Mouse (Mus musculus): ENCODE results near the gene Cdh13. TPM values are rescaled to one million over a fixed set of nuclear protein-coding genes. Genes with fewer than 3 reads are reported as not detected.

Gene Cdh13
- polyA plus RNA-seq, 1 experiment: 9.4 TPM

- H3K79me3 ChIP-seq (ENCODE audit: low read depth): no peaks in the 10 kb centered on the region
- no peak overlapping the region for H3K4me3 ChIP-seq (ENCODE audit: insufficient read depth, poor library complexity, severe bottlenecking)
- no peaks in the 10 kb centered on the region for H3K79me2 ChIP-seq (ENCODE audit: control insufficient read depth, insufficient read depth)
- no peaks in the 10 kb centered on the region for H3K36me3 ChIP-seq (ENCODE audit: control insufficient read depth, insufficient read depth)
- TF ChIP-seq MYOD1 (IDR thresholded peaks at IDR 0.05; ENCODE audit: control insufficient read depth, insufficient read length, low read depth) (no peak), CEBPB (IDR thresholded peaks at IDR 0.05; ENCODE audit: low read depth) (no peak), FOSL1 (IDR thresholded peaks at IDR 0.05; ENCODE audit: insufficient read depth, low read length, poor library complexity, severe bottlenecking) (no peak), CTCF (IDR thresholded peaks at IDR 0.05; ENCODE audit: control insufficient read depth, insufficient read depth, insufficient read length) (no peak), USF1 (IDR thresholded peaks at IDR 0.05; ENCODE audit: low read depth) (no peak), MAX (IDR thresholded peaks at IDR 0.05) (no peak), MYOG (IDR thresholded peaks at IDR 0.05; ENCODE audit: control insufficient read depth, extremely low read depth, insufficient read length) (no peak)
- no peaks in the 10 kb centered on the region for H3K27me3 ChIP-seq (ENCODE audit: control insufficient read depth, insufficient read depth, insufficient read length)
- no peak overlapping the region for H3ac ChIP-seq (ENCODE audit: control insufficient read depth, insufficient read length, low read depth)
Measured at GRCm38 (mm10) chr8:119269576-119269975, 986.0 kb downstream of the Cdh13 start.

DNA sequence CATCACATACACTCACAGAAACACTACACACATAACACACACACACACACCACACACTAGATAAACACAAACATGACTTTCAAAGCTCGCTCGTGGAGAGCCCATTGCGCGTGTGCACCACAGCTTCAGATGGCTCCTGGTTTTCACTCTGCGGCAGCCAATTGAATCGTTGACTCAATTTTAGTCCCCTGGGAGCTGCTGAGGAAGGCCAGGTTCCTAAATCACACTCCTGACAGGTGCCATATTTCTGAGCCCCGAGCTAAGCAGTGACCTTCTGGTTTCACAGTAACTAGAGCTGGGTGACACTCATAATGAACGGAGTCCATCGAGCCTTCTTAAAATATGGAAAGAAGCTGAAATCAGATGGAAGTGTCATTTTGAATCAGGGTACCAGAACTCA, 986.8 kb downstream of the Cdh13 start:
- Histone ChIP-seq H3K27me3 (ENCODE audit: control insufficient read depth, insufficient read depth, insufficient read length) (no peaks in the 10 kb centered on the region), H3K79me2 (ENCODE audit: control insufficient read depth, insufficient read depth) (no peaks in the 10 kb centered on the region), H3K36me3 (ENCODE audit: control insufficient read depth, insufficient read depth) (no peaks in the 10 kb centered on the region), H3K4me3 (ENCODE audit: insufficient read depth, poor library complexity, severe bottlenecking) (no peak overlapping the region), H3K79me3 (ENCODE audit: low read depth) (no peaks in the 10 kb centered on the region), H3ac (ENCODE audit: control insufficient read depth, insufficient read length, low read depth) (no peak overlapping the region)
- TF ChIP-seq USF1 (IDR thresholded peaks at IDR 0.05; ENCODE audit: low read depth): no peak
- TF ChIP-seq MYOG (IDR thresholded peaks at IDR 0.05; ENCODE audit: control insufficient read depth, extremely low read depth, insufficient read length): no peak
- no peak for TF ChIP-seq CEBPB (IDR thresholded peaks at IDR 0.05; ENCODE audit: low read depth)
- TF ChIP-seq MAX (IDR thresholded peaks at IDR 0.05): no peak
- no peak for TF ChIP-seq FOSL1 (IDR thresholded peaks at IDR 0.05; ENCODE audit: insufficient read depth, low read length, poor library complexity, severe bottlenecking)
- TF ChIP-seq MYOD1 (IDR thresholded peaks at IDR 0.05; ENCODE audit: control insufficient read depth, insufficient read length, low read depth): no peak
- no peak for TF ChIP-seq CTCF (IDR thresholded peaks at IDR 0.05; ENCODE audit: control insufficient read depth, insufficient read depth, insufficient read length)

DNA sequence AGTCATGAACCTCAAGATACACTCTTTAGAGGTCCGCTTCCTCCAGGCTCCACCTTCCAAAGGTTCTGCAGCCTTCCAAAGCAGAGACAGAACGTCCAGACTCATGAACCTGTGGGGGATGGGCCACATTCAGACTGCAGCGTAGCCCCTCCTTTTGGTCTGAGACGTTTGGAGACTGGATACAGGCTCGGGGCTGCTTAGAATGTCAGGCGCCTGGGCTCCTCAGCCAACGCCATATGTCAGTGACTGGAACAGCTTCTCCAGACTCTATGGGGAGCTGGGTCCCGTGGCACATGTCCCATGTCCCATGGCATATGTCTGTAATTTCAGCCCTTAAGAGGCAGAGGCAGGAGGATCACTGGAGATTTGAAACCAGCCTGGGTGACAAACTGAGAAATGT, 989.4 kb downstream of the Cdh13 start:
- Histone ChIP-seq H3K79me3 (ENCODE audit: low read depth) (no peaks in the 10 kb centered on the region), H3ac (ENCODE audit: control insufficient read depth, insufficient read length, low read depth) (no peak overlapping the region), H3K79me2 (ENCODE audit: control insufficient read depth, insufficient read depth) (no peaks in the 10 kb centered on the region), H3K4me3 (ENCODE audit: insufficient read depth, poor library complexity, severe bottlenecking) (no peak overlapping the region), H3K36me3 (ENCODE audit: control insufficient read depth, insufficient read depth) (no peaks in the 10 kb centered on the region), H3K27me3 (ENCODE audit: control insufficient read depth, insufficient read depth, insufficient read length) (no peaks in the 10 kb centered on the region)
- TF ChIP-seq CEBPB (IDR thresholded peaks at IDR 0.05; ENCODE audit: low read depth): no peak
- TF ChIP-seq MYOD1 (IDR thresholded peaks at IDR 0.05; ENCODE audit: control insufficient read depth, insufficient read length, low read depth): no peak
- TF ChIP-seq MAX (IDR thresholded peaks at IDR 0.05): no peak

- Histone ChIP-seq H3K4me3 (ENCODE audit: insufficient read depth, poor library complexity, severe bottlenecking) (no peak overlapping the region), H3K27me3 (ENCODE audit: control insufficient read depth, insufficient read depth, insufficient read length) (no peaks in the 10 kb centered on the region), H3K79me2 (ENCODE audit: control insufficient read depth, insufficient read depth) (no peaks in the 10 kb centered on the region), H3K36me3 (ENCODE audit: control insufficient read depth, insufficient read depth) (no peaks in the 10 kb centered on the region), H3K79me3 (ENCODE audit: low read depth) (no peaks in the 10 kb centered on the region), H3ac (ENCODE audit: control insufficient read depth, insufficient read length, low read depth) (no peak overlapping the region)
- TF ChIP-seq FOSL1 (IDR thresholded peaks at IDR 0.05; ENCODE audit: insufficient read depth, low read length, poor library complexity, severe bottlenecking): no peak
- TF ChIP-seq CTCF (IDR thresholded peaks at IDR 0.05; ENCODE audit: control insufficient read depth, insufficient read depth, insufficient read length): no peak
- no peak for TF ChIP-seq MYOD1 (IDR thresholded peaks at IDR 0.05; ENCODE audit: control insufficient read depth, insufficient read length, low read depth)
- TF ChIP-seq MAX (IDR thresholded peaks at IDR 0.05): no peak
- TF ChIP-seq USF1 (IDR thresholded peaks at IDR 0.05; ENCODE audit: low read depth): no peak
- no peak for TF ChIP-seq CEBPB (IDR thresholded peaks at IDR 0.05; ENCODE audit: low read depth)
- TF ChIP-seq MYOG (IDR thresholded peaks at IDR 0.05; ENCODE audit: control insufficient read depth, extremely low read depth, insufficient read length): no peak
Measured at GRCm38 (mm10) chr8:119275442-119275841, 991.9 kb downstream of the Cdh13 start.

DNA sequence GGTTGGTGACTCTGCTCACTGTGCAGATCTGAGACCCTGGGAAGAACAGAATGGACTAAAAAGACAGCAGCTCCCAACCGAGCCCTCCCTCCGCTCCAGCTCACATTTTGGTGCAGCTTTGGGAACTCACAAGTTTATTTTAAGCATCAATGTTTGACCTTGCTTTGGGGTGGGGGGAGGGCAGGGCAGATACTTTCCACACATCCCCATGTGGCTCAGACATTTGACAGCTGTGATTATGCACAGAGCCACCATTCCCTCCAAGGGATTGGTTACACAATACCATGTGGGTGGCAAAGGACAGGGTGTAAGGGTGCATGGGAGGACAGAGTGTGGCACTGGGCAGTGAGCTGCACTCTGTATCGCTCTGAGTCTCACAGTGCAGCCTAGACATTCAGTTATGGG, 993.5 kb downstream of the Cdh13 start:
- TF ChIP-seq MYOD1 (IDR thresholded peaks at IDR 0.05; ENCODE audit: control insufficient read depth, insufficient read length, low read depth) (no peak), CEBPB (IDR thresholded peaks at IDR 0.05; ENCODE audit: low read depth) (no peak), MAX (IDR thresholded peaks at IDR 0.05) (no peak), MYOG (IDR thresholded peaks at IDR 0.05; ENCODE audit: control insufficient read depth, extremely low read depth, insufficient read length) (no peak), FOSL1 (IDR thresholded peaks at IDR 0.05; ENCODE audit: insufficient read depth, low read length, poor library complexity, severe bottlenecking) (no peak), USF1 (IDR thresholded peaks at IDR 0.05; ENCODE audit: low read depth) (no peak), CTCF (IDR thresholded peaks at IDR 0.05; ENCODE audit: control insufficient read depth, insufficient read depth, insufficient read length) (no peak)
- no peaks in the 10 kb centered on the region for H3K79me3 ChIP-seq (ENCODE audit: low read depth)
- H3K27me3 ChIP-seq (ENCODE audit: control insufficient read depth, insufficient read depth, insufficient read length): no peaks in the 10 kb centered on the region
- H3K79me2 ChIP-seq (ENCODE audit: control insufficient read depth, insufficient read depth): no peaks in the 10 kb centered on the region
- H3ac ChIP-seq (ENCODE audit: control insufficient read depth, insufficient read length, low read depth): no peak overlapping the region
- H3K36me3 ChIP-seq (ENCODE audit: control insufficient read depth, insufficient read depth): no peaks in the 10 kb centered on the region
- H3K4me3 ChIP-seq (ENCODE audit: insufficient read depth, poor library complexity, severe bottlenecking): no peak overlapping the region

- H3ac ChIP-seq (ENCODE audit: control insufficient read depth, insufficient read length, low read depth): no peak overlapping the region
- TF ChIP-seq CTCF (IDR thresholded peaks at IDR 0.05; ENCODE audit: control insufficient read depth, insufficient read depth, insufficient read length) (no peak), MYOD1 (IDR thresholded peaks at IDR 0.05; ENCODE audit: control insufficient read depth, insufficient read length, low read depth) (no peak), FOSL1 (IDR thresholded peaks at IDR 0.05; ENCODE audit: insufficient read depth, low read length, poor library complexity, severe bottlenecking) (no peak), CEBPB (IDR thresholded peaks at IDR 0.05; ENCODE audit: low read depth) (no peak), USF1 (IDR thresholded peaks at IDR 0.05; ENCODE audit: low read depth) (no peak), MAX (IDR thresholded peaks at IDR 0.05) (no peak), MYOG (IDR thresholded peaks at IDR 0.05; ENCODE audit: control insufficient read depth, extremely low read depth, insufficient read length) (no peak)
- no peaks in the 10 kb centered on the region for H3K27me3 ChIP-seq (ENCODE audit: control insufficient read depth, insufficient read depth, insufficient read length)
- no peaks in the 10 kb centered on the region for H3K79me3 ChIP-seq (ENCODE audit: low read depth)
- H3K4me3 ChIP-seq (ENCODE audit: insufficient read depth, poor library complexity, severe bottlenecking): no peak overlapping the region
- no peaks in the 10 kb centered on the region for H3K79me2 ChIP-seq (ENCODE audit: control insufficient read depth, insufficient read depth)
- no peaks in the 10 kb centered on the region for H3K36me3 ChIP-seq (ENCODE audit: control insufficient read depth, insufficient read depth)
Measured at GRCm38 (mm10) chr8:119281761-119282160, 998.2 kb downstream of the Cdh13 start.
